Mouse (Mus musculus) central nervous system, embryonic 11.5 days (tissue): ENCODE results near the gene Olfr906. TPM values are rescaled to one million over a fixed set of nuclear protein-coding genes. Genes with fewer than 3 reads are reported as not detected.

ENCODE experiments used
- polyA plus RNA-seq: library from polyadenylated mRNA; depleted of rRNA; stranded (reverse); fragments of >200 nt; gene quantifications from 2 replicates; pipeline ENCODE4 v1.2.3, GENCODE M21; 2012; rRNA removed

The Olfr906 gene
- not detected in 2 replicates for polyA plus RNA-seq

GRCm38 (mm10) chr9:38486785-38487184 lies at the start of gene Olfr906:
TSS of gene Olfr906 (plus strand) at chr9:38487085.

DNA sequence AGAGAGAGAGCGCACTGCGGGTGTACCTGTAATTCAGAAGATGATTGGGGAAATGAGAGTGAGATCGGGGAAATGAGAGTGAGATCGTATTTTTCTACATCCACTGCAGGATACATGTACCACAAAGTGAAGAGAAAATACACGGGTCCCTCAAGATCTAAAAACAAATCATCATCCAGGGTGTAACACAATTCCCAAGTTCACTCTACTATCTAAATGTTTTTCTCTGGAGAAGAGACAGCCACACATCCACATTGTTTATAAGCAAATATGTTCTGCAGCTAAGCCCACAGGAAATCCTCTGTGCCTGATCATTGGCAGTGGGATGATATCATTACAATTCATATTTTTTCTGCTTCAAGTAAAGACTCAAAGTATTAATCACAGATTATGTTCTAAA lies 39.5 kb upstream of the Olfr906 start, which contains the start of gene Olfr902:
TSS of gene Olfr902 (plus strand) at position 301 of the 400 bp plus-strand sequence.

DNA sequence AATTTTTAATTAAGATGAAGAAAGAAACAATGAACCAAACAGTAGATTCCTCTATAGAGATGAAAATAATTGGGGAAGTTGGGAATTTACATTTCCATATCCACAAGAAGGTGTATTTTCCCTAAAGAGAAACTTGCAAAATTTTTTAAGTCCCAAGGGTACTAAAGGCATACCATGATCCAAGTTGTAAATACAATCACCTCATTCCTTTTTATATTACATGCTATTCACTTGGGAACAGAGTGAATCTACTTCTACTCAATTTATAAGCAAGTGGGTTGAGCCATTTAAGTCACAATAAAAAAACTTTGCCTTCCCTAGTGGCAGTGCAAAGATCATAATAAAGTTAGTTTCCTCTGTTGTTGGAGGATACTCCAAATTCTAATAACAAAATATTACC lies 24.0 kb upstream of the Olfr906 start, which contains the start of gene Olfr904:
TSS of gene Olfr904 (plus strand) at position 301 of the 400 bp plus-strand sequence.

GRCm38 (mm10) chr9:38470807-38471206 lies 16.1 kb upstream of the Olfr906 start, which contains the start of gene Olfr905:
TSS of gene Olfr905 (plus strand) at chr9:38471107.

DNA sequence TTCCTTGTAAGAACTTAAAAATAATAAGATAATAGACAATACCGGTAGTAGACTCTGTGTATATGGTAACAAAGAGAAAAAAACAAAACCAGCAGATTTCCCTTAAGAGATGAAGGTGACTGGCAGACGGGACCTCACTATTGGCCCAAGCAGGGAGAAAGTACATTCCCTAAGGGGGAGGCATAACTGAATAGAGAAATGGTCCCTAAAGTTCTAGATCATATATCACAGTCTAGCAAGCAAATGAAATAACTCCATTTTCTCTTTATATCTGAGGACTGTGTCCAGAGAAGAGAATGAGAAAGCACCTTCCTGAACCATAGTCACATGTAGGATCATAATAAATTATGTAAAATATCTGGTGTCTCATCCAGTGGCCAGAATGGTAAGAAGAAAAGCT lies 8.6 kb downstream of the Olfr906 start, which contains the start of gene Olfr907:
TSS of gene Olfr907 (plus strand) at position 301 of the 400 bp plus-strand sequence.

GRCm38 (mm10) chr9:38521280-38521679 lies 34.4 kb downstream of the Olfr906 start, which contains the start of gene Olfr911-ps1:
TSS of gene Olfr911-ps1 (plus strand) at chr9:38521580.

GRCm38 (mm10) chr9:38537549-38537948 lies 50.7 kb downstream of the Olfr906 start, which contains the start of gene Olfr910:
TSS of gene Olfr910 (plus strand) at chr9:38537849.

Other genes starting within 250 kb of the Olfr906 start
- gene Olfr143, start 234.3 kb upstream of the Olfr906 start, polyA plus RNA-seq, result not detected in 2 replicates
- gene Olfr895, start 219.2 kb upstream of the Olfr906 start, polyA plus RNA-seq, result not detected in 2 replicates
- gene Olfr896-ps1, start 196.0 kb upstream of the Olfr906 start, polyA plus RNA-seq, result not detected in 2 replicates
- gene Olfr25, start 158.0 kb upstream of the Olfr906 start, polyA plus RNA-seq, result not detected in 2 replicates
- gene Olfr898, start 138.7 kb upstream of the Olfr906 start, polyA plus RNA-seq, result not detected in 2 replicates
- not detected in 2 replicates for gene Olfr250, start 120.2 kb upstream of the Olfr906 start, polyA plus RNA-seq
- not detected in 2 replicates for gene Olfr251, start 110.0 kb upstream of the Olfr906 start, polyA plus RNA-seq
- not detected in 2 replicates for gene Olfr147, start 85.4 kb upstream of the Olfr906 start, polyA plus RNA-seq
- gene Olfr901, start 57.6 kb upstream of the Olfr906 start, polyA plus RNA-seq, result not detected in 2 replicates
- not detected in 2 replicates for gene Olfr902, start 39.4 kb upstream of the Olfr906 start, polyA plus RNA-seq
- gene Olfr904, start 23.9 kb upstream of the Olfr906 start, polyA plus RNA-seq, result not detected in 2 replicates
- not detected in 2 replicates for gene Olfr905, start 16.0 kb upstream of the Olfr906 start, polyA plus RNA-seq
- gene Olfr907, start 8.7 kb downstream of the Olfr906 start, polyA plus RNA-seq, result not detected in 2 replicates
- gene Olfr911-ps1, start 34.5 kb downstream of the Olfr906 start, polyA plus RNA-seq, result not detected in 2 replicates
- not detected in 2 replicates for gene Olfr910, start 50.8 kb downstream of the Olfr906 start, polyA plus RNA-seq
- not detected in 2 replicates for gene Olfr912, start 93.1 kb downstream of the Olfr906 start, polyA plus RNA-seq
- gene Olfr913, start 105.7 kb downstream of the Olfr906 start, polyA plus RNA-seq, result not detected in 2 replicates
- gene Olfr914, start 118.0 kb downstream of the Olfr906 start, polyA plus RNA-seq, result not detected in 2 replicates
- not detected in 2 replicates for gene Olfr916, start 172.8 kb downstream of the Olfr906 start, polyA plus RNA-seq
- gene Olfr917, start 178.8 kb downstream of the Olfr906 start, polyA plus RNA-seq, result not detected in 2 replicates
- not detected in 2 replicates for gene Olfr918, start 187.5 kb downstream of the Olfr906 start, polyA plus RNA-seq
- gene Olfr919, start 216.6 kb downstream of the Olfr906 start, polyA plus RNA-seq, result not detected in 2 replicates
- 6.0 and 9.7 TPM in 2 replicates for gene Vwa5a, start 231.2 kb downstream of the Olfr906 start, polyA plus RNA-seq